Mouse (Mus musculus) stomach, embryonic 16.5 days (tissue): ENCODE data around the gene Iqgap3. TPM values are rescaled to one million over a fixed set of nuclear protein-coding genes. Genes with fewer than 3 reads are reported as not detected.

Experiments used
- ATAC-seq: fragments of 200-750 bp; cut with Nextera tagmentation; 2 replicates; pipeline ENCODE4 v1.8.0; 2017; ENCODE audit warnings: moderate number of reproducible peaks, moderate TSS enrichment; ENCODE audit not compliant: insufficient read depth, low FRiP score
- H3K27ac ChIP-seq: fragments of 300-500 bp; sonication (generic); 2 replicates; pipeline ENCODE4 v1.5.1; 2014; ENCODE audit warnings: low read length
- H3K27me3 ChIP-seq: fragments of 300-500 bp; sonication (generic); 2 replicates; pipeline ENCODE4 v1.6.1; 2014; ENCODE audit warnings: low read length, control low read depth, mixed read lengths; ENCODE audit not compliant: control insufficient read depth, insufficient read depth
- H3K36me3 ChIP-seq: fragments of 300-500 bp; sonication (generic); 2 replicates; pipeline ENCODE4 v1.6.1; 2014; ENCODE audit warnings: low read length; ENCODE audit not compliant: control insufficient read depth, insufficient read depth
- H3K4me1 ChIP-seq: fragments of 300-500 bp; sonication (generic); 2 replicates; pipeline ENCODE4 v1.6.1; 2014; ENCODE audit warnings: low read length, control low read depth, mixed read lengths; ENCODE audit not compliant: control insufficient read depth, insufficient read depth
- H3K4me2 ChIP-seq: fragments of 300-500 bp; sonication (generic); 2 replicates; pipeline ENCODE4 v1.6.1; 2014; ENCODE audit warnings: low read depth, low read length, mixed read lengths
- H3K4me3 ChIP-seq: fragments of 300-500 bp; sonication (generic); replicated peaks from 2 replicates; pipeline ENCODE4 v1.5.1; 2014; ENCODE audit warnings: mild to moderate bottlenecking, low read length
- H3K9ac ChIP-seq: fragments of 300-500 bp; sonication (generic); 2 replicates; pipeline ENCODE4 v1.6.1; 2014; ENCODE audit warnings: low read length
- H3K9me3 ChIP-seq: fragments of 300-500 bp; sonication (generic); replicated peaks from 2 replicates; pipeline ENCODE4 v1.6.1; 2016; ENCODE audit warnings: low read length, control low read depth; ENCODE audit not compliant: control insufficient read depth
- WGBS: fragments of 180-500 bp; shearing (Covaris S2); extraction: QIAGEN DNeasy Blood & Tissue Kit; methylation state at CpG from one replicate; pipeline ENCODE4 v1.1.7; 2014; 5-methylcytosine and 5-hydroxymethylcytosine counted together
- polyA plus RNA-seq: library from polyadenylated mRNA; unstranded; fragments of >200 nt; fragmentation: Nextera tagmentation; extraction: Ambion mirVana; gene quantifications from 2 replicates; pipeline ENCODE4 v1.2.1, GENCODE M21; 2015

Iqgap3 gene
- polyA plus RNA-seq, 1 experiment from 2014 or later: 17.1 TPM

DNA sequence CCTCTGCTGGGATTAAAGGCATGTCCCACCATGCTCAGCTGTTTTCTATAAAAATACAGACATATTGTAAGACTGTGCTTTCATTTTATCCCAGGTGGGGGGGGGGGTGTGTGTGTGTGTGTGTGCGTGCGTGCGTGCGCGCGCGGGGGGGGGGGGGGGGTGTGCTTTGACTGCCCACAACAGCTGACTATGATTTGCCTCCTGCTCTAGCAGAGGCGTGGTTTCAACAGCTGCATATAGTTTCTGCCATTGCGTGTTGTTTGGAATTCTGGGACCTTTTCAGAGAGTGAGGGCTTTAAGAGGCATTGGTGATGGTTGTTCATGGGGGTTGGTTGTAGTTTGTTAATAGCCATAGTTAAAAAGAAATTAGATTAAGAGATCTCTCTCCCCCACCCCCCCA, 3.7 kb downstream of the Iqgap3 start:
- no peak for ATAC-seq
- Histone ChIP-seq H3K36me3 (peaks cover 8% of the 10 kb centered on the region; the same call in 1 of the 2 replicates), H3K27me3 (no peaks in the 10 kb centered on the region), H3K9me3 (no peaks in the 10 kb centered on the region), H3K4me2 (no peak overlapping the region), H3K9ac (no peak overlapping the region), H3K4me3 (no peak overlapping the region), H3K4me1 (peaks cover 12% of the 10 kb centered on the region), H3K27ac (no peak overlapping the region)
- 96% methylated on average over 8 of the region's 9 CpGs for WGBS

DNA sequence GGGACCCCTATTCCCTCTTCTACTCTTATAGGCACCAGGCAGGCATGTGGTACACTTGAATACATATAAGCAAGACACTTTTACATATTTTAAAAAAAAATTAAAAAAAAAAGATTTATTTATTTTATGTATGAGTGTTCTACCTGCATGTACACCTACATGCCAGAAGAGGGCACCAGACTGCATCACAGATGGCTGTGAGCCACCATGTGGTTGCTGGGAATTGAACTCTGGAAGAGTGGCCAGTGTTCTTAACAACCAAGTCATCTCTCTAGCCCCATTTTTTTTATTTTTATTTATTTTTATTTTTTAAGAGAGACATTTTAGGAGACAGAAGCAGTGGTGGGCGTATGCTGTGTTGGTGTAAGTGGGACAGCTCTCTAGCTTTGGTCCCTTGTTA, 5.9 kb downstream of the Iqgap3 start:
- Histone ChIP-seq H3K27me3 (no peaks in the 10 kb centered on the region), H3K4me3 (no peak overlapping the region), H3K9me3 (no peaks in the 10 kb centered on the region), H3K4me1 (peaks cover 6% of the 10 kb centered on the region), H3K27ac (no peak overlapping the region), H3K9ac (no peak overlapping the region), H3K36me3 (peaks cover 20% of the 10 kb centered on the region), H3K4me2 (no peak overlapping the region)
- 96% methylated on average over 1 of the region's 1 CpGs for WGBS
- ATAC-seq: no peak

DNA sequence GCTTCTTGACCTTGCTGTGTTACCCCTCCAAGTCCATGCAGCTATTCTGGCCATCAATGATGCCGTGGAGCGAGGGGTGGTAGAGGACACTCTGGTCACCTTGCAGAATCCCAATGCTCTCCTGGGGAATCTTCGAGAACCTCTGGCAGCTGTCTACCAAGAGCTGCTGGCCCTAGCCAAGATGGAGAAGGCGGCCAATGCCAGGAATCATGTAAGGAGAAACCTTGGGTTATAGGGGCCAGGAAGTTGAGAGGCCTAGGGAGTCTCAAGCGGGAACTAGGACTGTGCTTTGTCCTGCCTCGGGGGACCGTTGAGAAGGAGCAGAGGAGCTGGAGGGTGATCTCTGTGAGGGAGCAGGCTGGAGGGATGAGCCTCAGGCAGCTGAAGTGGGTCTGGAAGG, 8.3 kb downstream of the Iqgap3 start:
- H3K4me3 ChIP-seq: no peak overlapping the region
- H3K27ac ChIP-seq: no peak overlapping the region
- 93% methylated on average over 7 of the region's 7 CpGs for WGBS
- no peak overlapping the region for H3K9ac ChIP-seq
- ATAC-seq: no peak
- no peaks in the 10 kb centered on the region for H3K27me3 ChIP-seq
- H3K9me3 ChIP-seq: no peaks in the 10 kb centered on the region
- H3K4me1 ChIP-seq: no peaks in the 10 kb centered on the region
- peaks cover 24% of the 10 kb centered on the region for H3K36me3 ChIP-seq
- H3K4me2 ChIP-seq: no peak overlapping the region

GRCm38 (mm10) chr3:88090616-88091015, 8.8 kb downstream of the Iqgap3 start:
- WGBS: 92% methylated on average over 6 of the region's 6 CpGs
- Histone ChIP-seq H3K4me2 (no peak overlapping the region), H3K36me3 (peaks cover 24% of the 10 kb centered on the region), H3K4me3 (no peak overlapping the region), H3K9me3 (no peaks in the 10 kb centered on the region), H3K9ac (no peak overlapping the region), H3K27ac (no peak overlapping the region), H3K27me3 (no peaks in the 10 kb centered on the region), H3K4me1 (no peaks in the 10 kb centered on the region)
- ATAC-seq: no peak

- Histone ChIP-seq H3K9ac (no peak overlapping the region), H3K4me2 (no peak overlapping the region), H3K27me3 (no peaks in the 10 kb centered on the region), H3K9me3 (no peaks in the 10 kb centered on the region), H3K4me1 (no peaks in the 10 kb centered on the region), H3K27ac (no peak overlapping the region), H3K4me3 (no peak overlapping the region), H3K36me3 (peaks cover 23% of the 10 kb centered on the region)
- WGBS: 93% methylated on average over 5 of the region's 5 CpGs
- ATAC-seq: no peak
Observed at GRCm38 (mm10) chr3:88094126-88094525, 12.4 kb downstream of the Iqgap3 start.

DNA sequence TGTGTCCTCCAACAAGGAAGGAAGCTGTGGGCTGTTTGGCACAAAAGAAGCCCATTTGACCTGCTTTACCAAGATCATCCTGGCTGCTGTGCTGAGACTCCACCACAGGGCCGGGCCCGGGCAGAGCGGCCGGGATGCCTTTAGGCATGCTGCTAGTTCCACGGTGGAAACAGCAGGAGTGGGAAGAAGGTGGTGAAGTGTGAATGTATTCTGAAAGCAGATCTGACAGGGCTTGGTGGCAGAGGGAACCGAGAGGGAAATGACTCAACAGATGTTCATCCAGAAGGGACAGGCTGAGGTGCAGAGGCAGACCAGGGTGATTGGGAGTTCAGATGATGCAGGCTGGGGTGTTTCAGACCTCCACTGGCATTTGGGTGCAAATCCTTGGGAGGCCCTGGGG, 15.9 kb downstream of the Iqgap3 start:
- Histone ChIP-seq H3K9ac (no peak overlapping the region), H3K4me2 (no peak overlapping the region), H3K27ac (no peak overlapping the region), H3K4me3 (no peak overlapping the region), H3K36me3 (peaks cover 11% of the 10 kb centered on the region), H3K9me3 (no peaks in the 10 kb centered on the region), H3K4me1 (no peaks in the 10 kb centered on the region), H3K27me3 (no peaks in the 10 kb centered on the region)
- 76% methylated on average over 6 of the region's 6 CpGs for WGBS
- no peak for ATAC-seq

GRCm38 (mm10) chr3:88100251-88100650, 18.5 kb downstream of the Iqgap3 start:
- no peak overlapping the region for H3K27ac ChIP-seq
- no peak for ATAC-seq
- peaks cover 7% of the 10 kb centered on the region; the same call in 1 of the 2 replicates for H3K36me3 ChIP-seq
- H3K9me3 ChIP-seq: no peaks in the 10 kb centered on the region
- WGBS: 64% methylated on average over 3 of the region's 3 CpGs
- H3K4me3 ChIP-seq: no peak overlapping the region
- no peak overlapping the region for H3K9ac ChIP-seq
- H3K27me3 ChIP-seq: no peaks in the 10 kb centered on the region
- no peaks in the 10 kb centered on the region for H3K4me1 ChIP-seq
- no peak overlapping the region for H3K4me2 ChIP-seq

GRCm38 (mm10) chr3:88101736-88102135, 20.0 kb downstream of the Iqgap3 start:
- Histone ChIP-seq H3K27me3 (no peaks in the 10 kb centered on the region), H3K27ac (no peak overlapping the region), H3K4me3 (no peak overlapping the region), H3K9me3 (no peaks in the 10 kb centered on the region), H3K4me1 (no peaks in the 10 kb centered on the region), H3K36me3 (peaks cover 7% of the 10 kb centered on the region; the same call in 1 of the 2 replicates), H3K4me2 (no peak overlapping the region), H3K9ac (no peak overlapping the region)
- 88% methylated on average over 7 of the region's 7 CpGs for WGBS
- no peak for ATAC-seq

DNA sequence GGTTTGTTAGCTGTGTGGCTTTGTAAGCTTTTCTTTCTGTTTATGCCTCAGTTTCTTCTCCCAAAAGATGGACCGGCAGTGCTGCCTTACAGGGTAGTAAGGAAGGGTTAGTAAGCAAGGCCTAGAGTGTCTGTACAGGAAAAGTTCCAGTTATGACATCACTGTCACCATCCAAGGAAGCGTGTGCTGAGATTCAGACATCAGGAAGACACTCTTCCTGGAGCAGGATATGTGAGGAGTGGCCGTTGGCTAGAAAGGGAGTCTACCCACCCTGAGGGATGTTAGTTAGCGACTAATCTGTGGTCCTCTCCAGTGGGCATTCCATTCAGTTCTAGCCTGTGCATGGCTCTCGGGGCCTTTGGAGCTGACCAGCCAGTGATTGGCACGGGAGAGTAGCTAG, 20.4 kb downstream of the Iqgap3 start:
- peaks cover 7% of the 10 kb centered on the region; the same call in 1 of the 2 replicates for H3K36me3 ChIP-seq
- 85% methylated on average over 6 of the region's 6 CpGs for WGBS

GRCm38 (mm10) chr3:88102611-88103010, 20.8 kb downstream of the Iqgap3 start:
- Histone ChIP-seq H3K4me1 (no peaks in the 10 kb centered on the region), H3K9me3 (no peaks in the 10 kb centered on the region), H3K9ac (no peak overlapping the region), H3K27ac (no peak overlapping the region), H3K4me3 (no peak overlapping the region), H3K4me2 (no peak overlapping the region), H3K27me3 (no peaks in the 10 kb centered on the region), H3K36me3 (peaks cover 7% of the 10 kb centered on the region; the same call in 1 of the 2 replicates)
- 80% methylated on average over 6 of the region's 6 CpGs for WGBS
- ATAC-seq: 0 out of 2 replicates have a peak, but pooled peaks have one; percentile 23

More for the DNA sequence above, 20.4 kb downstream of the Iqgap3 start:
- Histone ChIP-seq H3K27ac (no peak overlapping the region), H3K4me3 (no peak overlapping the region), H3K4me2 (no peak overlapping the region), H3K27me3 (no peaks in the 10 kb centered on the region), H3K4me1 (no peaks in the 10 kb centered on the region), H3K9ac (no peak overlapping the region), H3K9me3 (no peaks in the 10 kb centered on the region)
- no peak for ATAC-seq
